Mouse (Mus musculus) kidney, postnatal 36 days (tissue): Measurements from ENCODE around the gene Mtfp1.
"Not testable (repeated sequence)": the region's sequence is repeated elsewhere in the genome, so short reads cannot be mapped to it uniquely, and the experiment has no call there.

Source experiments
- DNase-seq, 2 experiments: peaks; one replicate each; pipeline ENCODE4 v3.0.0; 2021 to 2022; ENCODE audit warnings: mixed read lengths in 2 of 2

The Mtfp1 gene

GRCm38 (mm10) chr11:4114541-4114940 lies 19.3 kb upstream of the Mtfp1 start:
- not testable (repeated sequence) for DNase-seq

DNA sequence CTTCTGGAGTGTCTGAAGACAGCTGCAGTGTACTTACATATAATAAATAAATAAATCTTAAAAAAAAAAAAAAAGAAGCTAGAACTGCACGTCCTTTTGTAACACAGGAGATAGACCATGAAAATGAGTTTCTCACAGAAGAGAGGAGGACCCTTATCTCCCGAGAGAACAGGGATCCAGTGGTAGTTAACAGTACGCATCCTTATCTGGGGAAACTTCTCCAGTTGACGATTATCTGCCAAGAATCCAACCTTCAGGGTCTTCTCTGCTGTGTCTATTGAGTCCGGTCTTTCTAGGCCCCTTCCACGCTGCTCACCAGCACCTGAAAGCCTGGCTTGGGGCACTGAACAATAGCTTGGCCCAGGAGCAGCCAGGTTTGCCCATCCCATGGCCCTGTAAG lies 18.7 kb upstream of the Mtfp1 start:
- DNase-seq = no peak

- DNase-seq = no peak
These were observed 18.3 kb upstream of the Mtfp1 start for GRCm38 (mm10) chr11:4113496-4113895.

GRCm38 (mm10) chr11:4112861-4113260 lies 17.6 kb upstream of the Mtfp1 start:
- DNase-seq = no peak

GRCm38 (mm10) chr11:4112033-4112432 lies 16.8 kb upstream of the Mtfp1 start:
- no peak for DNase-seq

GRCm38 (mm10) chr11:4108691-4109090 lies 13.4 kb upstream of the Mtfp1 start:
- no peak for DNase-seq

- not testable (repeated sequence) for DNase-seq
These were observed 12.7 kb upstream of the Mtfp1 start for GRCm38 (mm10) chr11:4107901-4108300.

DNA sequence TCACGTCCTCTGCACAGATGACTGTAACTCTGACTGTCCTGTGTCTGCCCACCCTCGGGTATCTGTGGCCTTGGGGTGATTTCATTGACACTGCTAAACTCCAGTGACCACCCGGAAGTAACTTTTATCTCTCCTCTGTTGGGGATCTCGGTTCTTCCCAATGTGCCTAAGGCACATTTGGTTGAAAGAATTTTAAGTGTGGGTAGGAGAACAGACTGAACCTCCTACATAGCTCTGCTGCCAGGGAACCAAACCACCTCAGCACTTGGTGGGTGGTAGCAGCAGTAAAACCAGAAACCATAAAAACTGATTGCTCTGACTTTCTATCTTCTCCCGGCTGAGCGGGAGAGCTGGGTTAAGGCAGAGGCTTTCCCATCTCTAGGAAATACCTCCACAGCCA lies 10.2 kb upstream of the Mtfp1 start:
- DNase-seq = no peak

DNA sequence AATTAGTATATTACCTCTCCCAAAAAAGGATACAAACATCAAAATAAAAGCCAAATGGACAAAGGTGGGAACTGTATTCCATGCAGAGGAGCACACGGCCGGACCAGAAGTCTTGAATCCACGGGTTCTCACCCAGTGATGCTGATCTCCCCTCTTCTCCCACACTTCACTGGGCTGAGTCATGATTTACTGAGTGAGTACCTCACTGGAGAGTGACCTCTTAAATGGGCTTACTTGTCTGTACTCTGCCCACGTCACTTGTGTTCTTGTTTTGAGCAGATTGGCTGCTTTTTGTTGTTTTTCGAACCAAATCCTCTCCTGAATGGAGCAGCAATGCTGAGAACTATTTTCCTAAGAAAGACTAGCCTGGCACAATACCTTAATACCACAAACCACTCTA lies 9.7 kb upstream of the Mtfp1 start:
- no peak for DNase-seq

GRCm38 (mm10) chr11:4103522-4103921 lies 8.3 kb upstream of the Mtfp1 start:
- no peak for DNase-seq

DNA sequence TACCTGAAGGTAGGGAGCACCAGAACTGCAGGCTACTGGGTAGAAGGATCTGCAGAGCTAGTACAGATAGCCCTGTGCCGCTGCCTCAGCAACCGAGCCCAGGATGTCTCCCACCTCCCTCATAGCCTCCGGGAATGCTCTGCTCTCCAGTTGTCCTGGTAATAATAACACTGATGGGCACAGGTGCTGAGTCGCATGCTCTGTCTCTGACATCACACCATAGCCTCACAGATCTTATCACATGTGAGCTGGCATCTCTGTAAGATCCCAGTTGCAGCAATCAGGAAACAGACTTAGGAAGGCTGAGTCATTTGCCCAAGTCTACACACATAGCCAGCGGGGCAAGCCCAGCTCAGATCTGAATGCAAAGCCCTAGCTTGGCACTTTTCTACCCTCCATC lies 6.6 kb upstream of the Mtfp1 start:
- DNase-seq = no peak

DNA sequence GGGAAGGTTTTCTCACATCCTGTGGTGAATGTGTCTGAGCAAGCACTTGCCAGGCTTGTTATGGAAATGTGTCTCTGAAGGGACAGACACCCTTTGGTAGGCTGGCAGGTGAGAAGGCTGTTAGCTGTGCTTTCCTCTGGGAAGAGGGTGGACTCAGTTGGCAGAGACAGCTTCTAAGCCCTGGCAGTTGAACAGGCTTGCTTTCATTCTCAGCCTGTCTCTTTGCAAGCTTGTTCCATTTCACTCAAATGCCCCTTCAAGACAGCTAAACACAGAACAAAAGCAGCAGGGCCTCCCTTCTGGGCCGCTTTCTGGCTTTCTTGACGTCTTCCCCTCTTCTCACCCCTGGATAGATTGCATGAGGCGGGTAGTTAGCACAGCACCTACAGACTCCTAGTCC lies 4.2 kb upstream of the Mtfp1 start:
- no peak for DNase-seq

DNA sequence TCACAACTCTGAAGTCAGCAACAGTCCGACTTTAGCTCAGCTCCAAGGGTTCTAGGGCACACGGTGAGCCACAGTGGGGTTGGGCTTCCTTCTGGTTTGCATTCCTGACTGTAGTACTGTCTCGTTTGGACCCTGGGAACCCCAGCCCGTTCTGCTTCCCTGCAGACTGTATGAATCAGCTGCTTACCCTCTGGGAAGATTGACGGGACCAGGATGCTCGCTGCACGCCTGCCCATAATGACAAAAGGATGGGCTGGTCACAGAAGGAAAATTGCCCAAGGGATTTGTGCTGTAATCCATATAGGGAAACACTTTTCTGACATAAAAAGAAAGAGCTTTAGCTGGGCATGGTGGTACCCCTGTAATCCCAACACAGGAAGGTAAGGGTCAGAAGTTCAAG lies 3.6 kb upstream of the Mtfp1 start:
- no peak for DNase-seq

DNA sequence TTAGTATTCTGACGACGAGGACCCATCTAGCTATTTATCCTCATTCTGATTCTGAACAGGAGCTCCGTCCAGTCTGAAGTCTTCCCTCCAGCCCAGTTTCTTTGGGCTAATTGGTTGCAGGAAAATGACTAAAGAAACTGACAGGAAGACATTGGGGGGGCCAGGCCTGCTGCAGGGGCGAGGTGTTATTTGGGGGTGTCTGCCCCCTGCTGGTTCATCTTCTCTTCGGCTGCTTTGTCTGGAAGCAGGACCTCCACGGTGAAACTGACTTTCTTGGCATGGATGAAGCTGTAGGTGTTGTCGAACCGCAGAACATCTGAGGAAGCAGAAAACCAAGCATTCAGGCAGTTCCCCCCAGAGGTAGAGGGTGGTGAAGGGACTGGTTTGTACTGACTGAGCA lies 2.9 kb upstream of the Mtfp1 start:
- no peak for DNase-seq

DNA sequence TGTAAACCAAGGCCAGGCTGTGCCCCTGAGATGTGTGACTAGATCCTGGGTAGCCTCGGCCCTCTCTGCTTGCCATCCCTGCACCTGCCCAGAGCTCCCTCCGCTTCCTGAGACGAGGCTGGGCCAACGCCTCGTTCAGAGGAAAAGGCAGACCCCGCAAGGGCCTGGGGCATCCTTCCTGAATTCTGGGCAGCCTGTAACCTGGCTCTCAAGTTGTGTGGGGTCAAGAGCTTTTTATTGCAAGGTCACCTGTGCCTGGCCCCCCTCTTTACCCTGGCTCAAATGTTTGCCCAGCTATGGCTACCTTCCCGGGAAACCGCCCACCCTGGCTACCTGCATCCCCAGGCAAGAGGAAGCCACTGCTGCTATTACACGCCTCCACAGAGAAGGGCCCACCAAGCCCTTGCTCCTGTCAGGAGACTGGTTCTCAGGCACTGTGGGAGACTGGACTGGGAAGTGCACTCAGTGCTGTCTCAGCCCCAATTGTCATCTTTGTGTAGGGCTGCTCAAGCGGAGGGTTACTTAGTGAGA lies 1.9 kb upstream of the Mtfp1 start:
- peak in 1 of 2 experiments; percentile 23 for DNase-seq

DNA sequence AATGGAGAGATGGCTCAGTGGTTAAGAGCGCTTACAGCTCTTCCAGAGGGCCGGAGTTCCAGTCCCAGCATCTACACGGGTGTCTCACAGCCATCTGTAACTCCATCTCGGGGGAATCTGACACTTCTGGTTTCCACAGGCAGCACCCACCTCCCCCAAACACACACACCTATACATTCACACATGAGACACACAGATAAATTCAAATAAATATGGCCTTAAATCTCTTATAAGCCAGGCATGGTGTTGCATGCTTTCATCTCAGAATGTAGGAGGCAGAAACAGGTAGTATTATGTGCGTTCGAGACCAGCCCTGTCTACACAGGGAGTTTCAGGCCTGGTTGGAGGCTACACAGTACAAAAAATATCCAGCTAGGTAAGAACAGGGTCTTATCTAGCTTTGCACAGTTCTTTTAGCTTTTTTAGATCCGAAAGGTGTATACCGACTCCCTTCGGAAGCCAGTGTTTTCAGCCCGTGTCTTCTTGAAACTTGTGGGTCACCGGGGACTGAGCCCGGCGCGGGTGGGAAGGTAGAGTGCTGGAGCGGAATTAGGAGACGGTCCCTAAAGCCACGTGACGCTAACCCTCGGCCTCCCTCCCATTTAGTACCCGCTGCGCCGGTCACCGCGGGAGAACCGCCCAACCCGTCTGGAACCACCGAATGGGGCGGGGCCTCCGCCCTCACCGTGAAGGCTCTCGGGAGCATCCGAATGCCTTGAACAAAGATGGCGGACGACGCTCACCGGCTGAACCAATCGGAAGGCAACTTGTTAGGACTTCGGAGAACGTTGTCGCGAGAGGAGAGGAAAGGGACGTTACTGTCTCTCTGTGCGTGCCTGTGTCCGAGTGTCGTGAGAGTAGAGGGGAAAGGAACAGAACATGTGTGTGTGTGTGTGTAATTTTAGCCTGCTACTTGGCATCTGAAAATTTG lies 1.1 kb upstream of the Mtfp1 start:
- peak; percentile 99 for DNase-seq

DNA sequence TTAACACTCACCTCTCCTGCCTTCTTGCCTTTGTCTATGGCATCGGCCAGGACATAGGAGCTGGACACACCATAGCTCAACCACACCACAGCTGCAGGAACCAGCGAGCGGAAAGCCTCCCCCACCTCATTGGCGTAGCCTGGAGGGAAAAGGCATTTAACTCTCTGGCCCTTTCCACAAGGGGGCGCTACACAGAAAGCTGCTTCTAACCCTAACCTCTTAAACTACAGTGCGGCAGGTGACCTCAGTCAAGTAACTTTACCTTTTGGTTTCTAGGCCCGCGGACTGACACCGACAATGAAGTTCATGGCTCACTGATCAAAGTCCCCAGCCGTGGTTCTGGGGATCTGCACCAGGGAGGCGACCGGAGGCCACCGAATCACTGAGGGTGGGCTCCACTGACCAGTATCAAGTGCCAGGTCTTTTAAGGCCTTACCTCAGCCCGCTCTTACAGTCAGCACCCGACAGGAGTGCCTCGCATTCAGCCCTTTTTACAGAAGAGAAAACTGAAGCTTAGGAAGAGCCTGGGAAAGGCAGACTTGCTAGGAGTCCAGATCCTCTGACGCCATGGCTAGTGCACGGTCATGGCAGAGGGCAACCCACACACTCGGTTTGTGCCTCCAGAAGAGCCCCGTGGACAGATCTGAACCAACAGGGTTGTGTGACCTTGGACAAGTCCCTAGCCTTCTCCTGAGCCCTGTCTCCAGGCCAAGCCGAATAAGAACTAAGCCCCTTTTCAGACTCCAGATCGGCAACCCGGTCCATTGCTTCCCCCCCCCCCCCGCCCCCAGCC lies 671 bp downstream of the Mtfp1 start:
- DNase-seq = peak; percentile 78 to 89

DNA sequence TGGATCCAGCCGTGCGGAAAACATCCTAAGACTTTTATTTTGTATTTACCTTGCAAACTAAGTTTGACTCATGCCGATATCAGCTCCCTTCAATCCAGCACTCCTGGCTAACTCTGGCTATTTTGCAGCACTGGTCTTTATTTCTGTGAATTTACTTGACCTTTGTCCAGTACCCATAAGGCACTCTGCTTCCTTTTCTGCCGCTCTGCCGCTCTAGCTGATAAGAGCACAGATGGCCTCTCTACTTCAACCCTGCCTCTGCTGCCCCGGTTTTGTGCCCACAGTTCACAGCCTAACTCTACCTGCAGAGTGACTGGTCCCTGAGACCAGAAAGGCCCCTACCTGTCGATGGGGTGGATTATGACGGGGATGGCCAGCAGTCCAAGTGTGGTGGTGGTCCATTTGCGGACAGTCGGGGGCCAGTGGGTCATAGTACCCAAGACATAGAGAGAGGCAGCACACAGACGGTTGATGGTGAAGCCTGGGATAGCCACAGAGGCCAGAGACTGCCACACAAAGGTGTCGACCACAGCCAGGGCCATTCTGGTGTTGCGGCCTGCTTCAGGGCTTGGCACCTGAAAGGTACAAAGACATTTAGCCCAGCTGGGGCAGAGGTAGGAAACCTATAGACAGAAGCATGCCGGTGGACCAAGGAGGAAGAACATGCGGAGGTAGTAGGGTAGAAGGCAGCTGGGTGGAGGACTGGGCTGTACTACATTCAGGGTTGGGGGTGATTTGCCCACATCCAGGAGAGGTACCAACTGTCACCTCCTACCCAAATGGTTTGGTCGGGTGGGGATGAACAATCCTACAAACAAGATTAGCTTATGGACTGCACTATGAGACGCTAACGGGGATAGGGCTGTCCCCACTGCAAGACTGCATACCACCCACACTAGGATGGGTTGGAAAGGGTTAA lies 1.5 kb downstream of the Mtfp1 start:
- DNase-seq = no peak

GRCm38 (mm10) chr11:4087267-4087666 lies 8.0 kb downstream of the Mtfp1 start:
- no peak for DNase-seq

DNA sequence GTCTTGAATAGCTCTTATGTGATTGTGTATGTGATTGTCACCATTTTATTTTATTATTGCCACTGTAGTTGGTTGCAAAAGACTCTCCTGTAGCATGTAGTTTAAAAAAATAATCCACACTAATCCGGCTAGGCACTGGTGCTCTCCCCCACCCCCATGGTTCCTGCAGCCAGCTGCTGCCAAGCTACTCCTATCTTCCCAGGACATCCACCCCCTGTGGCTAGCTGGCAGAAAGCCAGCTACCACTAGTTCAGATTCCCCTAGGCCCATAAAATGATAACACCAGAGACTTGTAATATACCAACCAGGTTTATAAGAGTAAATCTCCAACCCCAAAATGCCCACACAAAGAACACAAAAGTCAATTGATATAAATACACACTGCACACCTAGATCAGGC lies 9.0 kb downstream of the Mtfp1 start:
- DNase-seq = no peak

DNA sequence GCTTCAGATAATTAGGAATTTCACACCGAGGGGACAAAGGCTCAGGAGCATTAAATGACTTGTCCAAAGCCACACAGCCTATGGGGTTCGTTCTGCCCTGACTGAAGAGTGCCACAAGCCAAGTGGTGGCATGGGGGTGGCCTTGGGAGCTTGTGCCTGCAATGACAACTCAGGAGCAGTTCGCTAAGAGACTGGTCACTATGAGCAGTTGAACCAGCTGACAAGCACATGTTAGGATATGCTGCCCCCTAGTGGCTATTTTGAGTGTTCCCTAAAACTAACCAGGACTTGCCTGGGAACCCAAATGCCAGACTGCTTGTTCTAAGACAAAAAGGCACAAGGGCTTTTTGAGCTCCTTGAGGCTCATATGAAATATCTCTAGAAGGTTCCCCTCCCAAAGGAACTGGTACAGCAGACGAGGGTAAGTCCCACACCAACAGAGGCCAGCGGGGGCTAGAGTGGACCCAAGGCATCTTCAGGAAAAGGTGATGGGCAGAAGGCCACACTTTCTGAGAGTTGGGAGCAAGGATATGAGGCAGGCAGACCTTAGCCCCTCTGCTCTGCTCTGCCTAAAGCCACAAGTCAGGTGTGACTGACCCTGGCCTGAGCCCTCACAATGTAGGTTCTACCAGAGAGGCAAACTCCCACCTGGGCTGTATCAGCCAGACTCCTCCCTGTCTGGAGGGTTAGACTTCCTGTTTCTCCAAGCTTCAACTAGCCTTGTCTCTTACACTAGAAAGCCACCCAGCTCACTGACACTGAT lies 11.7 kb downstream of the Mtfp1 start:
- peak; percentile 72 to 74 for DNase-seq

GRCm38 (mm10) chr11:4080219-4080618 lies 15.0 kb downstream of the Mtfp1 start:
- peak; percentile 65 to 86 for DNase-seq
